Mouse (Mus musculus): ENCODE data around the gene Smyd3. TPM values are rescaled to one million over a fixed set of nuclear protein-coding genes. Genes with fewer than 3 reads are reported as not detected.

The Smyd3 gene
- total RNA-seq, 2 experiments from 2014 or later = 5.1 to 5.8 TPM

GRCm38 (mm10) chr1:179551336-179551735 is 33.5 kb upstream of the Smyd3 start:
- TF ChIP-seq CTCF (IDR thresholded peaks at IDR 0.05) = no peak
- no peak for DNase-seq
- intact Hi-C loops (cut with DNase I) = loop anchor here (5.0 kb wide), 1 partner anchor 36 kb away; no protein-coding TSS in a partner anchor
- no peak overlapping the region for H3K4me3 ChIP-seq
- peak overlapping the region; percentile 99 for H3K27ac ChIP-seq

DNA sequence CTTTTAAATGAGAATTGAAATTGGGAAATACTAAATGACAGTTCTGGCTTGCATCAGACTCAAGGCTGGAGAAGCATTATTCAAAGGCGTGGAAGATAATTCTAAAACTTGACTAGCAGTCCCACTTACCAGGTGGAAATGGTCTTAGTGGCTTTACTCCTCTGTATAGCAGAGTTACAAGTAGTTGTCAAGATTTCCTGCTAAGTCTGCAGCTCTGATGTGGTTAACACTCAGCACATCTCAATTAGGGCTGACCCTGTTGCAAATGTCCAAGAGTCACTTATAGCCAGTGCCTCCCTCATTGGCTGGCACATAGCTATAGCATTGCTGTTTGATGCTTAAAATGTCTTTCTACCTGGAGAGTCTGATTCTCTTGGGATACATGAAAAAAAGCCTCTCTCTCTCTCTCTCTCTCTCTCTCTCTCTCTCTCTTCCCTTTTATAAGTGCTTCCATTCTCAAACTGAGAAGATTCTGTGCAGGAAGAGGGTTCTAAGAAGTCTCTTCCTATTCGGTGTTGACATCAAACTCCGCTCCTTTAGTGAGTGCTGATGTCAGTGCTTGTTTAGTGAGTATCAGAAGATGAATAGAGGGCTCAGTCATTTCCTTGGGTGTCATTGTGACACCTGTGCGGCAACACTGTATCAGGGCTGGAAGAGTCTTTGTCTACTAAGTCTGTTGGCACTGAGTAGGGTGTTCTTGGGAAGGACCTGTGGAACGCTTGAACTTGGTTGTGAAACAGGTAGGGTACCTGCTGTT is 31.3 kb upstream of the Smyd3 start:
- TF ChIP-seq CTCF (IDR thresholded peaks at IDR 0.05) = no peak
- Histone ChIP-seq H3K4me3 (no peak overlapping the region; the same call in 1 of the 2 replicates), H3K27ac (peak overlapping the region; percentile 99; the same call in 1 of the 2 replicates)
- intact Hi-C loops (cut with DNase I) = no loop called here
- no peak for DNase-seq

GRCm38 (mm10) chr1:179548220-179548619 is 30.4 kb upstream of the Smyd3 start:
- TF ChIP-seq CTCF (IDR thresholded peaks at IDR 0.05) = no peak
- intact Hi-C loops (cut with DNase I) = no loop called here
- peak overlapping the region; percentile 98 for H3K4me3 ChIP-seq

DNA sequence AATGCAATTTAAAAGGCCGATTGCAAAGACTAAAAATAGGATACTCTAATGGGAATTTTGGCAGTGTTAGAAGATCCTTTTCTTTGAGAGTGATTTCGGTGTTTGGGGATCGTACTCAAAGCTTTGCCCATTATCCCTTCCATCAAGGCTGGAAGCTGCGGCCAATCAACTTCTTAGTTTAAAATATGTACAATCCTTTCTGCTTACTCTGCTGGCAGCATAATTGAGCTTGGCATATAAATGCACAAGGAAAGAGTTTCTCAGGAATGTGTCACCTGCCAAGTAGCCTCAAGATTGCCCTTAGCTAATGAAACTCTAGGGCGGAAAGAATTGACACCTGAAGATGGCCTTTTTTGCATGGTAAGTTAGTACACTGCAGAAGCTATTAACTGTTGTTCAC is 29.3 kb upstream of the Smyd3 start:
- intact Hi-C loops (cut with DNase I) = loop anchor here (2.0 kb wide), 1 partner anchor 76 kb away; no protein-coding TSS in a partner anchor
- no peak for TF ChIP-seq CTCF (IDR thresholded peaks at IDR 0.05)
- DNase-seq = no peak
- peak overlapping the region; percentile 99 for H3K27ac ChIP-seq
- peak overlapping the region; percentile 98 for H3K4me3 ChIP-seq

More at GRCm38 (mm10) chr1:179548220-179548619, 30.4 kb upstream of the Smyd3 start:
- H3K27ac ChIP-seq = peak overlapping the region; percentile 99
- DNase-seq = no peak

GRCm38 (mm10) chr1:179546551-179546917 is 28.7 kb upstream of the Smyd3 start:
- peak overlapping the region; percentile 98 for H3K4me3 ChIP-seq
- intact Hi-C loops (cut with DNase I) = loop anchor here (2.0 kb wide), 1 partner anchor 76 kb away; no protein-coding TSS in a partner anchor

GRCm38 (mm10) chr1:179545768-179546550 is 28.1 kb upstream of the Smyd3 start, which contains the start of the genes Tfb2m and Cnst:
Gene Tfb2m, minus strand, starts transcription at chr1:179546267.
Gene Cnst, plus strand, starts transcription at chr1:179546370.
- intact Hi-C loops (cut with DNase I) = loop anchor here (2.0 kb wide), 1 partner anchor 77 kb away; no protein-coding TSS in a partner anchor
- H3K4me3 ChIP-seq = peak within 1 kb of the TSS; percentile 98
- DNase-seq = peak; percentile 99
- H3K27ac ChIP-seq = peak within 1 kb of the TSS; percentile 99

More at GRCm38 (mm10) chr1:179546551-179546917, 28.7 kb upstream of the Smyd3 start:
- peak overlapping the region; percentile 99 for H3K27ac ChIP-seq
- TF ChIP-seq CTCF (IDR thresholded peaks at IDR 0.05) = 0 out of 2 replicates have a peak, but pooled peaks have one; percentile 4
- DNase-seq = no peak

GRCm38 (mm10) chr1:179541502-179541901 is 23.7 kb upstream of the Smyd3 start:
- H3K4me3 ChIP-seq = no peak overlapping the region
- no peak for DNase-seq
- intact Hi-C loops (cut with DNase I) = loop anchor here (5.0 kb wide), 1 partner anchor 34 kb away; no protein-coding TSS in a partner anchor
- H3K27ac ChIP-seq = no peak overlapping the region
- TF ChIP-seq CTCF (IDR thresholded peaks at IDR 0.05) = peak; percentile 49

DNA sequence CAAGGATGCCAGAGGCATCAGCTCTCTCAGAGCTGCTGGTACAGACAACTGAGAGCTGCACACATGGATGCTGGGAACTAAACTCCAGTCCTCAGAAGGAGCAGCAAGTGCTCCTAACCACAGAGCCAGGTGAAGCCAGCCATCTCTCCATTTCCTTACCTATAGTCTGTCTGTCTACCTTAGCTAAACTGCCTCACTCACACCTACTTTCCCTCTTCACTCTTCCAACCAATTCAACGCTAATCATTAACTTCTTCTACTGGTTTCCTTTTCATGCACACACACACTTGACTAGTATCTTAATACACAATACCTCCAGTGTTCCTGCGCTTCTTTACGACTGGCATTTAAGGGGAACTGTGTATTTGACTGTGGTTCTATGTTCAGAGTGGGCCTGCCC is 22.0 kb upstream of the Smyd3 start:
- no peak for DNase-seq
- Histone ChIP-seq H3K27ac (no peak overlapping the region), H3K4me3 (no peak overlapping the region)
- intact Hi-C loops (cut with DNase I) = loop anchor here (5.0 to 10.0 kb wide), 2 partner anchors 33 to 245 kb away; no protein-coding TSS in a partner anchor
- TF ChIP-seq CTCF (IDR thresholded peaks at IDR 0.05) = no peak

- Histone ChIP-seq H3K27ac (no peak overlapping the region), H3K4me3 (no peak overlapping the region)
- no peak for DNase-seq
- no peak for TF ChIP-seq CTCF (IDR thresholded peaks at IDR 0.05)
- intact Hi-C loops (cut with DNase I) = loop anchor here (10.0 kb wide), 1 partner anchor 246 kb away; no protein-coding TSS in a partner anchor
Observed at GRCm38 (mm10) chr1:179539054-179539453, 21.2 kb upstream of the Smyd3 start.

- DNase-seq = no peak
- no peak overlapping the region for H3K27ac ChIP-seq
- H3K4me3 ChIP-seq = no peak overlapping the region
- TF ChIP-seq CTCF (IDR thresholded peaks at IDR 0.05) = no peak
- intact Hi-C loops (cut with DNase I) = no loop called here
Observed at GRCm38 (mm10) chr1:179519901-179520300, 2.1 kb upstream of the Smyd3 start.

DNA sequence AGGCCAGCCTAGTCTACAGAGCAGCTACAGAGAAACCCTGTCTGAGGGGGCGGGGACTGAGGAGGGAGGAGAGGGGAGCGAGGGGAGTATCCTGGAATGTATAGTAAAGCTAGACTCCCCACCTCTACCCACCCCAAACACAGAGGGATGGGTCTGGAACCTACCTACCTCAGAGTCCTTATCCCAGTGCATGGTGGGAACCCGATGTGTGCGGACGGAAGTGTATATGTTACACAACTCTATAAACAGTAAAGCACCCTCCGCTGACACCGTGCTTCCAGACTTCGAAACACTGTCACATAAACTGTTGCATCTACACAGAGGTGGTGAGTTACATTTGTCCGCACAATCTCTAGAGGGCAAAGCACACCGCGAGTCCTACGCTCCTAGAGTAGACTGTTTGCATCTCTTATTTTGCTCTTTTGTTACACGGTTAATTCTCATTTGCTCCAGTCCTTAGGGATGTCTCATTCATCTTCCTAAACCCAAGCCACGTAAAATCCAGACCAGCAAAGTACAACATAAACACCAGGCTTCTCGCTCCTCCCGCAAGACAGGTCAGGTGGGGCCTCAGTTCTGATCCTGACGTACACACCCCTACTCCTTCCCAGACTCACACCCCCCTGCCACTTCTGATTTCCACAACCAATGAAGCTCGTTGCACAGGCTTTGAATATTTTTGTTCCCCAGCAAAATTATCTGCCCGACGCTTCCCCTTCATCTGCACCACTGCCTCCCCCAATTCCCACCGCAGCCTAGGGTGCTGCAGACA is 714 bp downstream of the Smyd3 start:
- intact Hi-C loops (cut with DNase I) = no loop called here
- Histone ChIP-seq H3K27ac (peak overlapping the region; percentile 84), H3K4me3 (peak overlapping the region; percentile 97)
- no peak for DNase-seq
- TF ChIP-seq CTCF (IDR thresholded peaks at IDR 0.05) = no peak

GRCm38 (mm10) chr1:179511895-179512294 is 5.9 kb downstream of the Smyd3 start:
- no peak for TF ChIP-seq CTCF (IDR thresholded peaks at IDR 0.05)
- no peak overlapping the region for H3K4me3 ChIP-seq
- no peak overlapping the region for H3K27ac ChIP-seq
- intact Hi-C loops (cut with DNase I) = no loop called here
- no peak for DNase-seq

Data from gastrocnemius, adult 2 months (tissue).